8 mouse cellular contexts compared by ENCODE assay signal in the genomic region with DNA sequence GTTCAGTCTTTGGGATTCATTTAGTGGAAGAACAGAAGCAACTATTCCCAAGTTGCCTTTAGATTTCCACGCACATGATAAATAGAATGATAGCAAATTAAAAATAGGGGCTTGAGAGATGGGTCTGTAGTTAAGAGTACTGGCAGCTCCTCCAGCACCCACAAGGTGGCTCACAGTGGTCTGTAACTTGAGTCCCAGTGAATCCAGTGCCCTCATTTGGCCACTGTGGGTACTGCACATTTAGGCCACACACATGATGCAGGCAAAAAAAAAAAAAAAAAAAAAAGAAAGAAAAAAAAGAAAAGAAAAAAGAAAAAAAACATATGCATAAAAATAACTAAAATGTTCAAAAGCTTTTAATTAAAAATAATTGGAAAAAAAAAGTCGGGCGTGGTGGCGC. TPM values are rescaled to one million over a fixed set of nuclear protein-coding genes. Genes with fewer than 3 reads are reported as not detected.
DNase-seq lines count a peak whose midpoint lies in the region; ATAC-seq lines count a peak whose summit lies in the region.

No protein-coding gene starts in this region.

- peak; percentile 91 for DNase-seq in cerebellum, adult 11 months
- peak; percentile 90 to 96 for DNase-seq in adrenal gland, adult (ENCODE audit: inconsistent age in 2 of 2, low spot score in 1 of 2)
- DNase-seq in embryo, embryonic 10 days (ENCODE audit: low spot score) = peak; percentile 95
- peak; percentile 97 to 98 for DNase-seq in layer of hippocampus, postnatal 10 days (ENCODE audit: low spot score in 2 of 2)
- DNase-seq in lung, postnatal 14 days = peak; percentile 95
- peak; percentile 81 for DNase-seq in skeletal muscle tissue, adult 2 months (ENCODE audit: low read depth, low spot score)

- ATAC-seq in cerebellum, adult (ENCODE audit: insufficient number of reproducible peaks, low FRiP score, low TSS enrichment) = no peak
- ATAC-seq in granulocyte monocyte progenitor cell, adult 5-6 weeks (replicated peaks; ENCODE audit: poor library complexity, severe bottlenecking) = peak; percentile 90

RNA-seq across cellular contexts. Expression of gene Syngr1, which starts 2.5 kb away (rescaled TPM):
- total RNA-seq in granulocyte monocyte progenitor cell, adult 5-6 weeks (2014; fragmentation: Nextera tagmentation) = 1.5 and 1.6 TPM in 2 replicates
- 1.6 and 4.0 TPM in 2 replicates for total RNA-seq in granulocyte monocyte progenitor cell, adult 5-6 weeks (2017)
- total RNA-seq in layer of hippocampus, postnatal 10 days (2021) = 100 to 1,000 TPM; 362 to 374 TPM

RNA-seq across cellular contexts. Expression of gene Rpl3, which starts 3.0 kb away (rescaled TPM):
- total RNA-seq in granulocyte monocyte progenitor cell, adult 5-6 weeks (2014; fragmentation: Nextera tagmentation) = 2,307 and 2,508 TPM in 2 replicates
- total RNA-seq in granulocyte monocyte progenitor cell, adult 5-6 weeks (2017) = 3,100 and 3,113 TPM in 2 replicates
- total RNA-seq in layer of hippocampus, postnatal 10 days (2021) = 100 to 1,000 TPM; 535 to 605 TPM

RNA-seq across cellular contexts. Expression of gene Tab1, which starts 44.3 kb away (rescaled TPM):
- 15.0 and 22.3 TPM in 2 replicates for total RNA-seq in granulocyte monocyte progenitor cell, adult 5-6 weeks (2014; fragmentation: Nextera tagmentation)
- 13.0 and 21.3 TPM in 2 replicates for total RNA-seq in granulocyte monocyte progenitor cell, adult 5-6 weeks (2017)
- total RNA-seq in layer of hippocampus, postnatal 10 days (2021) = 10 to 100 TPM; 28.2 to 35.0 TPM

Comparison
In these comparisons a context has a peak if more than half of its experiments do, and no peak if none do; other contexts are left out.
1. RNA of gene Syngr1, which starts 2.5 kb away (total RNA-seq): 362 to 374 TPM in layer of hippocampus, postnatal 10 days; 1.5 to 4.0 TPM in granulocyte monocyte progenitor cell, adult 5-6 weeks; every median in the first group is over 10 times any median in the second.
2. Peak in every context shown above with its lines, with median percentiles within 50 percentile points of each other: DNase-seq.